Mouse (Mus musculus) layer of hippocampus, postnatal 25 days (tissue): Measurements from ENCODE around the gene Tjp2. TPM values are rescaled to one million over a fixed set of nuclear protein-coding genes. Genes with fewer than 3 reads are reported as not detected.
"Not testable (repeated sequence)": the region's sequence is repeated elsewhere in the genome, so short reads cannot be mapped to it uniquely, and the experiment has no call there.

Experiments
- DNase-seq, 2 experiments: peaks; one replicate each; pipeline ENCODE4 v3.0.0; 2022; ENCODE audit warnings: mixed read lengths in 2 of 2, low spot score in 1 of 2; ENCODE audit errors: extremely low spot score in 1 of 2
- total RNA-seq, 2 experiments: library from RNA; stranded (reverse); gene quantifications; 2 replicates each; pipeline ENCODE4 v1.2.3; 2021

Gene Tjp2
- total RNA-seq, 2 experiments from 2014 or later, result 18.9 to 19.8 TPM

GRCm38 (mm10) chr19:24187358-24187757 is 37.5 kb downstream of the Tjp2 start:
- not testable (repeated sequence) for DNase-seq

- no peak for DNase-seq
Measured at GRCm38 (mm10) chr19:24183680-24184235, 41.1 kb downstream of the Tjp2 start.

- DNase-seq, result no peak
Measured at GRCm38 (mm10) chr19:24180415-24180814, 44.4 kb downstream of the Tjp2 start.

GRCm38 (mm10) chr19:24178086-24178485 is 46.7 kb downstream of the Tjp2 start:
- DNase-seq, result no peak

- DNase-seq, result no peak
Measured at GRCm38 (mm10) chr19:24176692-24177091, 48.1 kb downstream of the Tjp2 start.

- DNase-seq, result no peak
Measured at GRCm38 (mm10) chr19:24174896-24175295, 49.9 kb downstream of the Tjp2 start.

GRCm38 (mm10) chr19:24173608-24174523 is 51.0 kb downstream of the Tjp2 start:
- peak; percentile 76 to 83 for DNase-seq

GRCm38 (mm10) chr19:24173020-24173419 is 51.8 kb downstream of the Tjp2 start:
- no peak for DNase-seq

- DNase-seq, result no peak
Measured at GRCm38 (mm10) chr19:24168531-24168930, 56.3 kb downstream of the Tjp2 start.

- no peak for DNase-seq
Measured at GRCm38 (mm10) chr19:24166516-24167091, 58.2 kb downstream of the Tjp2 start.

GRCm38 (mm10) chr19:24163974-24164373 is 60.9 kb downstream of the Tjp2 start:
- DNase-seq, result no peak

GRCm38 (mm10) chr19:24160460-24160859 is 64.4 kb downstream of the Tjp2 start:
- DNase-seq, result no peak

GRCm38 (mm10) chr19:24159751-24160150 is 65.1 kb downstream of the Tjp2 start:
- no peak for DNase-seq

- DNase-seq, result no peak
Measured at GRCm38 (mm10) chr19:24159334-24159733, 65.5 kb downstream of the Tjp2 start.

GRCm38 (mm10) chr19:24156067-24156455 is 68.8 kb downstream of the Tjp2 start:
- DNase-seq, result no peak

- no peak for DNase-seq
Measured at GRCm38 (mm10) chr19:24155395-24156066, 69.3 kb downstream of the Tjp2 start.

- DNase-seq, result peak in 1 of 2 experiments; percentile 46
Measured at GRCm38 (mm10) chr19:24153266-24154023, 71.4 kb downstream of the Tjp2 start.

- no peak for DNase-seq
Measured at GRCm38 (mm10) chr19:24144009-24144408, 80.8 kb downstream of the Tjp2 start.

GRCm38 (mm10) chr19:24142621-24143061 is 82.2 kb downstream of the Tjp2 start:
- peak; percentile 29 to 42 for DNase-seq

- no peak for DNase-seq
Measured at GRCm38 (mm10) chr19:24140298-24140697, 84.5 kb downstream of the Tjp2 start.
